Mouse (Mus musculus): ENCODE measurements around the gene Msi2.

Gene Msi2

DNA sequence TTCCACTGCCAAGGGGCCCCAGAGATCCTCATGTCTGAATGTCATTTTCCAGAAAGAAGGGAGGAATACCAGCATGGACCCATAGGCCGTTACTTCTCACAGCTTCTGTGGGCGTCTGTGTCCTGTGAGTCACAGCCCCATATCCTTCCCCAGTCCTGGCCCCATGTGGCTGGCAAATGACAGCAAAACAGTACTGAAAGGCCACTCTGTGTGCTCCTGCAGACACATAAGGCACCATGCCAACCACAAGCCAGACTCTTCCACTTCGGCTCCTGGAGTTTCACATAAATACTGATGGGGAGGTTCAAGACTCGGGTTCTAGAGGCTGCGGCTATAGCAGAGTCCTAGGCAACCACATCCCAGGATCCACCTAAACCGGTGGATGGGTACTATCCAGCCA lies 128.7 kb downstream of the Msi2 start:
- DNase-seq (ENCODE audit: low spot score), result no peak

DNA sequence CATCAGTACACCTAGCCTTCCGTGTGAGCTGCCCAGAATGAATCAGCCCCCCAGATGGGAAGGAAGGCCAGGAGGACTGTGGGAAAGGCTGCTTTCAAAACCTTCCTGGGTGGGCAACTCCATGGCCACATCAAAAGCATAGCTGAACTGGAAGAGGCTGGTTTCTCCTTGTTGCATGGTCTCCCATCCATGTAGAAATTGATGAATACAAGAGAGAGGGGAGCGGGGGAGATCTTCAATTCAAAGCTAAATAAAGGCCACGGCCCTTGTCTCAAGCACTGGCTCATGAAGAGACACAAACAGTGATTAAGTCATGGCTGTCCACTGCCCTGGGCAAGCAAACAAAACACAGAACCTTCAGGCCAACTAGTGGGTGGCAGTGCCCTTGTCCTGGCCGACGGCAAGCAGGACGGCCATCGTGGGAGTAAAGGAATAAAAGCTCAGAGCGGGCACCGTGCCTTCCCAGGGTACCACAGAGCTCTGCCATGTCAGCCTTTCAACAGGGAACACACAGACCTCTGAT lies 129.6 kb downstream of the Msi2 start:
- no peak for DNase-seq (ENCODE audit: low spot score)

GRCm38 (mm10) chr11:88587710-88588109 lies 130.6 kb downstream of the Msi2 start:
- DNase-seq (ENCODE audit: low spot score), result no peak

DNA sequence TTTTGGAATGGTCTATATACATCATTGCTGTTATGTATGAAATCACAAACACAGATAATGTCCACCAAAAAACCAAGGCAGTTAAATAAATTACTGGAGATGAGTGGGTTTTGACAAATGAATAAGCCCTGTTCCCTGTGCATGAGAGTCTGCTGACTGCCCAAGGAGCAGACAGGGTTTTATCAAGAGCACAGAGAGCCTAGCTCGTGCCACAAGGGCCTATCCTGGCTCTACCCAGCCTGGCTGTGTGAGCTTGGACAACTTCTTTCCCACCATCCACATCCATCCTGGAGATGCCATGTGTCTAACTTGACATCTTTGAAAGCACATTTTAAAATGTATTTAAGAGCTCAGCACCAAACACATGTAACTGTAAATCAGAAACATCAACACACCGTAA lies 132.4 kb downstream of the Msi2 start:
- no peak for DNase-seq (ENCODE audit: low spot score)

- no peak for DNase-seq (ENCODE audit: low spot score)
Measured at GRCm38 (mm10) chr11:88585171-88585632, 133.1 kb downstream of the Msi2 start.

- no peak for DNase-seq (ENCODE audit: low spot score)
Measured at GRCm38 (mm10) chr11:88583866-88584265, 134.4 kb downstream of the Msi2 start.

- no peak for DNase-seq (ENCODE audit: low spot score)
Measured at GRCm38 (mm10) chr11:88583259-88583833, 135.0 kb downstream of the Msi2 start.

GRCm38 (mm10) chr11:88582781-88583180 lies 135.5 kb downstream of the Msi2 start:
- no peak for DNase-seq (ENCODE audit: low spot score)

DNA sequence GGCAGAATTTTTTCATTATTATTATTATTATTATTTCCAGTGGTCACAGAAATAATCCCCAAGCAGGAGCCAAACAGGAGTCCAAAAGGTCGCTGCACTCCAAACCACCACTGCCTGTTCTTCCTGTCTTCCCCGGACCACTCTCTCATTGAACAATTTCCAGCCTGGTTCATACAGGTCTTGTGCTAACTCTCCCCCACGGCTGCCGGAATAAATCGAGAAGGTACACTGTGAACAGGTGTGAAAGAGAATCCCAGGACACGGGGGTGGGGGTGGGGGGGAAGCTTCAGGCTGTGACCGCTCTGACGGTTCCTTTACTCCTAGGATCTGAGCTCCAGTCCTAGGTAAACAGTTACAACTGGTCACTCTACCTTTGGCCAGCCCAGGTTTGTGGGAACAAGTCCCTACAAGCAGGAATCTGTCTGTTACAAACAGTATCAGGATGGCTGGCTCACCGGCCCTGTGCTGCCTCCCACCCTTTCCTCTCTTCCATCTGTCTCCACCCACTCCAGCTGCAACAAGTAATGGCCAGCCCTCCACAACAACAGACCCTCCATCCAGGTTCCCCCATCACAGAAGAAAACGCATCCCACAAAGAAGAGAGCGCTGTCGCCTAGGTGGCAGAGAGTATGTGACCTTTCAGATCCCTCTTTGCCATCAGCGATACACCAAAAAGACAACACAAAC lies 136.1 kb downstream of the Msi2 start:
- no peak for DNase-seq (ENCODE audit: low spot score)

GRCm38 (mm10) chr11:88581375-88581774 lies 136.9 kb downstream of the Msi2 start:
- no peak for DNase-seq (ENCODE audit: low spot score)

- DNase-seq (ENCODE audit: low spot score), result no peak
Measured at GRCm38 (mm10) chr11:88578700-88579099, 139.6 kb downstream of the Msi2 start.

- no peak for DNase-seq (ENCODE audit: low spot score)
Measured at GRCm38 (mm10) chr11:88577076-88577475, 141.2 kb downstream of the Msi2 start.

DNA sequence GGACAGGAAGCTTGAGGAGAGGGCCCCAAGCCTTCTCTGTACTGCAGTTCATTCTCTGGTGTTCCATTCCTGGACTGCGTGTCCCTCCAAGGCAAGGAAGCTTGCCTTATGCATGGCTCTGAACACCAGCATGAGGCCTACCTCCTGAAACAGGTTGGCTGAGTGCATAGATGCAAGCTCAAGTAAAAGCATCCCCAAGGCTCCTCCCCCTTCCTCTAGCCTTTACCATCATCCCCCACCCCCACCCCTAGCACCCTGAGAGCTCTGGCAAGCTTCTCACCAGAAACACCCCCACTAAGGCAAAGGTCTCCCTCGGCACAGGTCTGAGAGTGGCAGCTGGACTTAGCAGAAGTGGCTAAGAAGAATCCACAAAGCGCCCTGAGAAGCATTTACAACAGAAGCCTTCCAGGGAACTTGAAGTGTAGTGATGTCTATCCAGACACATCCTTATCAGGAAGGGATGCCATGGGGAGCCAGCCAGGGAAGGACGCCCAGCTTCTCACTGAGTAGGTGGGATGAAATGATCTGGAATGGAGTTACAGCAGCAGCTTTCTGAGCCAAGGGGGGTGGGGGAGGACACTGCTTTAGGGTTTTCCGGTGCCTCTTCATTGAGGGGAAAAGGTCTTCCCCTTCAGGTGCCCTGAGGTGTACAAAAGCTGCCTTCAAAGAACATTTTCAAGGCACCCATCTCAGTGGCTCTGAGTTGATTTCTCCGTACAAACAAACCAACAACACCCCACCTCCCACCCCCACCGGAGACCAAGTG lies 141.9 kb downstream of the Msi2 start:
- DNase-seq (ENCODE audit: low spot score), result no peak

GRCm38 (mm10) chr11:88574575-88575360 lies 143.5 kb downstream of the Msi2 start:
- DNase-seq (ENCODE audit: low spot score), result no peak

- no peak for DNase-seq (ENCODE audit: low spot score)
Measured at GRCm38 (mm10) chr11:88573013-88573412, 145.3 kb downstream of the Msi2 start.

DNA sequence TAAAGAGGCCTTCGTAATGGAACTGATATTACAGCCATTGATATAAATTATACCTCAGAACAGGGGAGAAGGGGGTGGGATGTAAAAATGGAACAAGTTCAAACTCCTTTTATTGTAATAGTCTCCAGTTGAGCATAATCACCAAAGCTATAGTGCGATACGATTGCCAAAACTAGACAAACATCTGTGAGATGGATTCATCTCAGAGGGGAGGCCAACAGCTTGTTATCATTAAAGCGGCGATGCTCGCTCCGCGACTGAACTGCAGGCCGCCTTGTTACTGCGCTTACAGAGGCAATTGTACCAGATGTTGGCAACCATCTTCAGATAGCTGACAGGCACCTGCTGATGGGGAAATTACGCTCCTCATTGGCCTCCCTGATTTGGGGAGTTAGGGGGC lies 145.9 kb downstream of the Msi2 start:
- no peak for DNase-seq (ENCODE audit: low spot score)

- DNase-seq (ENCODE audit: low spot score), result no peak
Measured at GRCm38 (mm10) chr11:88570715-88571202, 147.6 kb downstream of the Msi2 start.

DNA sequence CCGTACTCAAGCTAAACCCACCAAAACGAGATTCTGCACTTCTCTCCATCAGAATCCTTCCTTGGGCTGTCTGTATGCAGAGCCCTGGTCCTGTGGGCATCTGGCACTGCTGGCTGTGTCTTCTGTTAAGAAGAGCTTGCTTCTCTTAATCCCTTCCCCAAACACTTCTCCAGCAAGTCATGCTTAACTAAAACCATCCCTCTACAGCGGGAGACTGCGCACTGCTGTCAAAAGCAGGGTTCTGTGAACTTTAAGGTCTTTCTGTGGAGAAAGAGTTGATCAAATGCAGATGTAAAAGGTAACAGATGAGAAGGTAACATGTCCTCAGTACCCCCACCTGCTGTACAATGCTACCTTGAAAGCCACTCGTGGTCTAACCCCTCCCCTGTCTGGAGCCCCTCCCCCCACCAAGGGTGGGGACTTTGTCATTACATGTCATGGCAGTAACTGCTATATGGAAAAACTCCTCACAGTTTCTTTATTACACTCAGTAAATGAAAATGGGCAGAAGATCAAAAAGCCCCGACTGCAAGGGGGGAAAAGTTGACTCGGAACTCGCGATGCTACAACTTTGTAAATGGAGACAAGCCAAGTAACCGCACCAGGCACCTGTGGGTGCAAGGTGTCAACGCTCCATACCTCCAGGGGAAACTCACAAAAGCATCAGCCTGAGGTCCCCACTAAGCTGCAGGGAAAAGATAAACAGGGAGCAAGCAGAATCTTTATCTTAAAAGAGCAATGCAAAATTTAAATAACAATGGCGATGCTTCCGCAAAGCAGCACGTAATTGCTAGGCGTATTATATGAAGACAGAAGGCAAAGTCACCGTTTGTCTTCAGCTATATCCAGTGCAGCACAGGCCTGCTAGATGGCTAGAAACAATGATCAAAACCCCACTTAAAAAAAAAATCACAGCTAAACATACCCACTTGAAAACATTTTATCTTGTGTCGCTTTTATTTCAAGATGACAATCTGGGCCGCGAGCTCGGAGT lies 151.4 kb downstream of the Msi2 start:
- DNase-seq (ENCODE audit: low spot score), result no peak

- no peak for DNase-seq (ENCODE audit: low spot score)
Measured at GRCm38 (mm10) chr11:88564810-88565209, 153.5 kb downstream of the Msi2 start.

DNA sequence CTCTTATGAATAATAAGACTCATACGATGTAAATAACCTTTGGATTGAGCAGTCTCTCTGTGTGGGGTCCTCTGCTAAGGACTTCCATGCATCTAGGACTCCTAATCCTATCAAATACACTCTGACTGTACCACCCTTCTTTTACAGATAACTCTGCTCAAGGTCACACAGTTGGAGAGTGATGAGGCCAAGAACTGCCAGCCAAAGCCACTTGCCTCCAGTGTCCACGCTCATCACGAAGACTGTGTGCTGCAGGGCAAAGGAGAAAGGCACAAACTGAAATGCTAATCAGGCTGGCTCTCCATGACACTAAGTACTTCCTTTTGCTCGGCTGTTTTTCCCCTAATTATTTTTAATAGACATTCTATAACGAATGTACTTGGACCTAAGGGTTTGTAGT lies 153.9 kb downstream of the Msi2 start:
- DNase-seq (ENCODE audit: low spot score), result no peak

DNA sequence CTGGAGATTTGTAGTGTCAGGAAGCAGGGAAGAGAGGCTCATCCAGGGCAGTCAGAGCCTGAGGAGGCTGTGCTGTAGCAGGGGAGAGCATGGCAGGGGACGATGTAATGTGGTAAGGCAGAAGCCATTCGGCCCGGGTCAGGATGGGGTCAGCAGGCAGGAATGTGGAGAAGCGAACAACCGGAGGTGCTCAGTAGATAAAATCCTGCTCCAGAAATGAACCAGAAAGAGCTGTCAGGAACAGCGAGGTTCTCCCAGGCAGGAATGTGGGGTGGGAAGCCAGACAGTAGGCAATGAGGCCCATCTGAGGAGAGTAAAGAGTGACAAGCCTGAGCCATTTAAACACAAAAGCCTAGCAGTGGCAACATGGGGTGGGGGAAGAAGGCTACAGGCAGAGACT lies 157.1 kb downstream of the Msi2 start:
- no peak for DNase-seq (ENCODE audit: low spot score)

Measured in ovary, postnatal 10 days (tissue).